Mouse (Mus musculus): ENCODE data around the gene Iqsec1.

Gene Iqsec1

DNA sequence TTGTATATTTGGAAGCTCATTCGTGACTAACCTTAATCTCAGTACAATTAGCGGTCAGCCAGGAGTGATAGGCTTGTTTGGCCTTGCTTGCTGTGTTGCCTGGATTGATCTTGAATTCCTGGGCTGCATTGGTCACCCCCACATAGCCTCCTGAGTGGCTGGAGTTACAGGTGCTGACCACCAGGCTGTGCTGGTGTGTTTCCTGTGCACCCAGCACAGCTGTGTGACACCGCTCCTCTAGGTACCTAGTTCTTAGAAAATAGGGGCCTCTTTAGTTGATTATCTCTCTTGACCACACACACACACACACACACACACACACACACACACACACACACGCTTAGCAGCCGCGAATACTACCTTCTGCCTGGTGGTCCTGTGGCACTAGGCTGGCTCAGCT, 380.3 kb downstream of the Iqsec1 start:
- no peak for ATAC-seq (ENCODE audit: insufficient number of reproducible peaks, low FRiP score, low TSS enrichment)

DNA sequence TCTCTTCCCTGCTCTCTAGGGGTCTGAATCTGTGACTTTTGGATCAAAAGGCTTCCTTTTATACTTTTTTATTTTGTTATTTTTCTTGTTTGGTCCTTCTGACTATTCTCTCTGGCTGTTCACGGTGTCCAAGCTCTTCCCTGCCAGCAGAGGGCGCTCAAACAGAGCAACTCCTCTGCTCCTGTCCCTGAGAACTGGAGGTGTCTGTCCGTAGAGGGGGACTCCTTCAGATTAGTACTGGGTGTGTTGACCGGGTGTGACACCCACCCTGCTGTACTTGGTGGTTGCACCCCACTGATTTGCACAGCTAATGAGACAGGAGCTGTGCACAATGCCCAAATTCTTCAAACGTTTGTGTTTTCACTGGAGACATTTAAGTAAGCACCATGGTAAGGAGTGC, 381.3 kb downstream of the Iqsec1 start:
- ATAC-seq (ENCODE audit: insufficient number of reproducible peaks, low FRiP score, low TSS enrichment) = no peak

DNA sequence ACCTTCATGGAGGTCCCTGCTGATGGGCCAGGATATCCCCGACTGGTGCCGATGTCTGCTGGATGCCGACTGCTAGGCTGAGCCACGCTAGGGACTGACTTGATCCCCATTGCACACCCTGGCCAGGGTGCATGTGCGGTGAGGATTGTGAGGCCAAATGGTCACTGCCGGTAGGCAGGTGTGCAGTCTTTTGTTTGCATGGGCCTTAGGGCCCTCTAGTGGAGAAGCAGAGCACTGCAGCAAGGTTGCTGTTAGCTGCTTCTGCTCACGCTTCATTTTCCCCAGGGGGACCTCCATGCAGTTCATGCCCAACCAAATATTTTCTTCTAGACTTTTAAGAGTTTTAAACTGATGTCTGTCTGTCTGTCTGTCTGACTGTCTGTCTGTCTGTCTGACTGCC, 381.9 kb downstream of the Iqsec1 start:
- ATAC-seq (ENCODE audit: insufficient number of reproducible peaks, low FRiP score, low TSS enrichment) = no peak
